Mouse (Mus musculus) forebrain, embryonic 16.5 days (tissue): Measurements from ENCODE around the gene Amt. TPM values are rescaled to one million over a fixed set of nuclear protein-coding genes. Genes with fewer than 3 reads are reported as not detected.

ENCODE experiments used
- ATAC-seq: fragments of 200-750 bp; cut with Nextera tagmentation; 2 replicates; pipeline ENCODE4 v1.8.0; 2017; ENCODE audit warnings: mild to moderate bottlenecking, moderate library complexity
- H3K27ac ChIP-seq: fragments of 300-500 bp; sonication (generic); 2 replicates; pipeline ENCODE4 v1.5.1; 2014; ENCODE audit warnings: low read length, control low read depth
- H3K27me3 ChIP-seq: fragments of 300-500 bp; sonication (generic); replicated peaks from 2 replicates; pipeline ENCODE4 v1.6.1; 2014; ENCODE audit warnings: low read length; ENCODE audit not compliant: control insufficient read depth, insufficient read depth
- H3K36me3 ChIP-seq: fragments of 300-500 bp; sonication (generic); 2 replicates; pipeline ENCODE4 v1.6.1; 2014; ENCODE audit not compliant: control insufficient read depth, insufficient read depth
- H3K4me1 ChIP-seq: fragments of 300-500 bp; sonication (generic); replicated peaks from 2 replicates; pipeline ENCODE4 v1.6.1; 2014; ENCODE audit warnings: low read length; ENCODE audit not compliant: control insufficient read depth, insufficient read depth
- H3K4me2 ChIP-seq: fragments of 300-500 bp; sonication (generic); 2 replicates; pipeline ENCODE4 v1.6.1; 2014; ENCODE audit warnings: mild to moderate bottlenecking, low read length, control low read depth
- H3K4me3 ChIP-seq: fragments of 300-500 bp; sonication (generic); replicated peaks from 2 replicates; pipeline ENCODE4 v1.5.1; 2014; ENCODE audit warnings: mild to moderate bottlenecking, low read length, control low read depth
- H3K9ac ChIP-seq: fragments of 300-500 bp; sonication (generic); replicated peaks from 2 replicates; pipeline ENCODE4 v1.6.1; 2014; ENCODE audit warnings: low read depth, low read length, control low read depth
- H3K9me3 ChIP-seq: fragments of 300-500 bp; sonication (generic); 2 replicates; pipeline ENCODE4 v1.6.1; 2016; ENCODE audit warnings: low read length; ENCODE audit not compliant: control insufficient read depth
- WGBS: fragments of 180-500 bp; shearing (Covaris S2); extraction: QIAGEN DNeasy Blood & Tissue Kit; methylation state at CpG from one replicate; pipeline ENCODE4 v1.1.7; 2014; 5-methylcytosine and 5-hydroxymethylcytosine counted together
- polyA plus RNA-seq: library from polyadenylated mRNA; unstranded; fragments of >200 nt; fragmentation: Nextera tagmentation; extraction: Ambion mirVana; gene quantifications from 2 replicates; pipeline ENCODE4 v1.2.1, GENCODE M21; 2015

The Amt gene
- polyA plus RNA-seq, 1 experiment from 2014 or later, result 23.8 TPM

GRCm38 (mm10) chr9:108324784-108325183 lies 28.1 kb downstream of the Amt start:
- ATAC-seq, result no peak
- peaks cover 8% of the 10 kb centered on the region for H3K36me3 ChIP-seq
- no peaks in the 10 kb centered on the region for H3K4me1 ChIP-seq
- no peak overlapping the region for H3K4me2 ChIP-seq
- 95% methylated on average over 1 of the region's 1 CpGs for WGBS
- H3K9me3 ChIP-seq, result no peaks in the 10 kb centered on the region
- H3K27ac ChIP-seq, result no peak overlapping the region
- no peak overlapping the region for H3K9ac ChIP-seq
- no peak overlapping the region for H3K4me3 ChIP-seq
- H3K27me3 ChIP-seq, result no peaks in the 10 kb centered on the region

GRCm38 (mm10) chr9:108325811-108326210 lies 29.2 kb downstream of the Amt start:
- Histone ChIP-seq H3K27ac (no peak overlapping the region), H3K4me3 (no peak overlapping the region), H3K9ac (no peak overlapping the region), H3K4me2 (no peak overlapping the region), H3K27me3 (no peaks in the 10 kb centered on the region), H3K36me3 (peaks cover 9% of the 10 kb centered on the region), H3K9me3 (no peaks in the 10 kb centered on the region), H3K4me1 (no peaks in the 10 kb centered on the region)
- 95% methylated on average over 2 of the region's 2 CpGs for WGBS
- ATAC-seq, result no peak

- 55% methylated on average over 10 of the region's 10 CpGs for WGBS
- ATAC-seq, result no peak
- peak overlapping the region; percentile 73 for H3K4me2 ChIP-seq
- H3K27me3 ChIP-seq, result no peaks in the 10 kb centered on the region
- peak overlapping the region; percentile 88 for H3K27ac ChIP-seq
- peaks cover 16% of the 10 kb centered on the region for H3K4me1 ChIP-seq
- H3K36me3 ChIP-seq, result peaks cover 13% of the 10 kb centered on the region
- H3K9me3 ChIP-seq, result no peaks in the 10 kb centered on the region
- no peak overlapping the region for H3K9ac ChIP-seq
- H3K4me3 ChIP-seq, result no peak overlapping the region
These were observed 41.3 kb downstream of the Amt start for GRCm38 (mm10) chr9:108337848-108338550.

- H3K4me2 ChIP-seq, result peak overlapping the region; percentile 73
- no peaks in the 10 kb centered on the region for H3K27me3 ChIP-seq
- H3K27ac ChIP-seq, result peak overlapping the region; percentile 88
- ATAC-seq, result no peak
- peak overlapping the region; percentile 63 for H3K4me3 ChIP-seq
- peaks cover 16% of the 10 kb centered on the region for H3K4me1 ChIP-seq
- no peaks in the 10 kb centered on the region for H3K9me3 ChIP-seq
- peaks cover 13% of the 10 kb centered on the region for H3K36me3 ChIP-seq
- peak overlapping the region; percentile 83 for H3K9ac ChIP-seq
- WGBS, result 32% methylated on average over 6 of the region's 6 CpGs
These were observed 41.9 kb downstream of the Amt start for GRCm38 (mm10) chr9:108338551-108338885.

- H3K4me2 ChIP-seq, result peak within 1 kb of the TSS; percentile 73
- peak within 1 kb of the TSS; percentile 83 for H3K9ac ChIP-seq
- peak; percentile 97 for ATAC-seq
These were observed 42.5 kb downstream of the Amt start, which contains the start of gene Gpx1 for GRCm38 (mm10) chr9:108338886-108339781. TSS of gene Gpx1 (plus strand) at chr9:108338903.

GRCm38 (mm10) chr9:108339886-108340257 lies 43.2 kb downstream of the Amt start:
- Histone ChIP-seq H3K36me3 (peaks cover 7% of the 10 kb centered on the region; the same call in 1 of the 2 replicates), H3K27me3 (no peaks in the 10 kb centered on the region), H3K9me3 (no peaks in the 10 kb centered on the region), H3K27ac (peak overlapping the region; percentile 88; the same call in 1 of the 2 replicates), H3K4me3 (peak overlapping the region; percentile 63), H3K4me2 (peak overlapping the region; percentile 73), H3K9ac (peak overlapping the region; percentile 83), H3K4me1 (peaks cover 16% of the 10 kb centered on the region)
- WGBS, result 13% methylated on average over 20 of the region's 20 CpGs
- ATAC-seq, result no peak

More at GRCm38 (mm10) chr9:108338886-108339781, 42.5 kb downstream of the Amt start, which contains the start of gene Gpx1:
- no peaks in the 10 kb centered on the region for H3K27me3 ChIP-seq
- H3K9me3 ChIP-seq, result no peaks in the 10 kb centered on the region
- peak within 1 kb of the TSS; percentile 63 for H3K4me3 ChIP-seq
- peak within 1 kb of the TSS; percentile 88 for H3K27ac ChIP-seq
- under 1% methylated on average over 49 of the region's 49 CpGs for WGBS
- H3K36me3 ChIP-seq, result peaks cover 11% of the 10 kb centered on the region
- H3K4me1 ChIP-seq, result peaks cover 16% of the 10 kb centered on the region

GRCm38 (mm10) chr9:108340258-108341138 lies 43.8 kb downstream of the Amt start:
- Histone ChIP-seq H3K4me1 (peaks cover 16% of the 10 kb centered on the region), H3K4me3 (peak overlapping the region; percentile 63), H3K36me3 (peaks cover 2% of the 10 kb centered on the region; the same call in 1 of the 2 replicates), H3K9me3 (no peaks in the 10 kb centered on the region), H3K9ac (peak overlapping the region; percentile 83), H3K4me2 (peak overlapping the region; percentile 73), H3K27ac (no peak overlapping the region), H3K27me3 (no peaks in the 10 kb centered on the region)
- 64% methylated on average over 10 of the region's 10 CpGs for WGBS
- no peak for ATAC-seq

GRCm38 (mm10) chr9:108341139-108341475 lies 44.5 kb downstream of the Amt start:
- Histone ChIP-seq H3K9me3 (no peaks in the 10 kb centered on the region), H3K4me2 (no peak overlapping the region), H3K27me3 (no peaks in the 10 kb centered on the region), H3K27ac (no peak overlapping the region), H3K36me3 (no peaks in the 10 kb centered on the region), H3K4me3 (no peak overlapping the region), H3K4me1 (peaks cover 19% of the 10 kb centered on the region), H3K9ac (no peak overlapping the region)
- ATAC-seq, result no peak
- WGBS, result 90% methylated on average over 5 of the region's 5 CpGs

- Histone ChIP-seq H3K9me3 (no peaks in the 10 kb centered on the region), H3K27ac (no peak overlapping the region), H3K4me1 (peaks cover 23% of the 10 kb centered on the region), H3K27me3 (no peaks in the 10 kb centered on the region), H3K4me2 (no peak overlapping the region), H3K36me3 (no peaks in the 10 kb centered on the region), H3K4me3 (no peak overlapping the region), H3K9ac (no peak overlapping the region)
- no peak for ATAC-seq
These were observed 45.1 kb downstream of the Amt start for GRCm38 (mm10) chr9:108341801-108342200.
